Mouse (Mus musculus) cerebral cortex, adult 2 months (tissue): ENCODE data around the gene Mpc2.

Experiments
- WGBS: fragments of 180-500 bp; shearing (Covaris S2); methylation state at CpG from one replicate; pipeline ENCODE4 v1.1.7; 2018; 5-methylcytosine and 5-hydroxymethylcytosine counted together

Gene Mpc2

DNA sequence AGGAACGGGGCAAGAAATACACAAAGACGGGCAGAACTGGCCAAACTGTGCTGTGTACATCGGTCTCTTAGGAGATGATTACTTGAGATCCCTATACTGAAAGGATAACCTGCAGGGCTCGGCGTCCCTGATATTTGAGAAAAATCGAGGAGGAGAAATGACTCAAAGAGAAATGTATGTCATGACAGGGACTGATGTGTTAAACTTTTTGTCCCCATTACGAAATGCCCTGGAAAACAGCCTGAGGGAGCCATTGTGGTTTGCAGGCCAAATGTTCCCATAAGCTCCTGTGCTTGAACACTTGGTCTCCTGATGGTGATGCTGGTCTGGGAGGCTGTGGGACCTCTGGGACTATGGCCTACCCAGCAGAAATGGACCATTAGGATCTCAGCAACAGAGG lies 60.3 kb downstream of the Mpc2 start:
- 91% methylated on average over 7 of the region's 7 CpGs for WGBS
